Mouse (Mus musculus) olfactory bulb, adult 2 months (tissue): ENCODE measurements at regions not wholly inside any gene's neighbourhood (a gene's known extent, or its start where the extent isn't known, plus 50 kb on each side); places are given as distances from the start of the nearest gene placed in this dataset.

Source experiments
- H3K27ac ChIP-seq: fragments of 200-500 bp; 2 replicates; pipeline ENCODE4 v1.5.1; 2012; ENCODE audit warnings: low read depth, low read length; ENCODE audit not compliant: insufficient read depth
- H3K4me1 ChIP-seq: fragments of 200-500 bp; 2 replicates; pipeline ENCODE4 v1.6.1; 2012; ENCODE audit warnings: low read length; ENCODE audit not compliant: control insufficient read depth, insufficient read depth
- H3K4me3 ChIP-seq: fragments of 200-500 bp; 2 replicates; pipeline ENCODE4 v1.5.1; 2012; ENCODE audit warnings: mild to moderate bottlenecking, low read depth, low read length, moderate library complexity; ENCODE audit not compliant: insufficient read depth
- CTCF ChIP-seq: fragments of 200-500 bp; IDR thresholded peaks from 2 replicates; pipeline ENCODE4 v1.5.1; 2012; ENCODE audit warnings: low read depth, mild to moderate bottlenecking, low read length, moderate library complexity; ENCODE audit not compliant: insufficient read depth
- POLR2A ChIP-seq: fragments of 200-500 bp; IDR thresholded peaks from 2 replicates; pipeline ENCODE4 v1.6.1; 2012; ENCODE audit warnings: mild to moderate bottlenecking, low read depth, low read length, moderate library complexity; ENCODE audit not compliant: insufficient read depth
- WGBS: fragments of 180-500 bp; shearing (Covaris S2); methylation state at CpG from one replicate; pipeline ENCODE4 v1.1.7; 2018; 5-methylcytosine and 5-hydroxymethylcytosine counted together

DNA sequence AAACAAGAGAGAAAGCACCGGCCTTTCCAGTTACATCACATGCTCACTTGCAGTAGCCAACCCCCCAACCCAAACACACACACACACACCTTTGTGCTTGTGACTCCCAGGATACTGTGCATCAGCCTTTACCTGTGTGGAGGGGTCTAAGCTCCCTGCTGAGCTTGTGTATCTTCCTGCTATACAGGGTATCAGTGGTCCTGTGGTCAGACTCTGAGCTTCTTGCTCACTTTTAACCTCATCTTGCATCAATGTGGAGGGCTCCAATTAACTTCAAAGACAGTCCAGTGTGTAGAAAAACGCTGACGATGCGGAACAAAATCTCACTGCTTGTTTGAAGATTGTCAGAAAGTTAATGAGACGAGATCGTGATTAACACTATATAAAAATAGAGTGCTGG is 71.4 kb upstream of the Gypa start:
- Histone ChIP-seq H3K27ac (no peak overlapping the region), H3K4me1 (no peaks in the 10 kb centered on the region), H3K4me3 (no peak overlapping the region)
- 73% methylated on average over 6 of the region's 6 CpGs for WGBS
- no peak for TF ChIP-seq CTCF
- no peak for TF ChIP-seq POLR2A

DNA sequence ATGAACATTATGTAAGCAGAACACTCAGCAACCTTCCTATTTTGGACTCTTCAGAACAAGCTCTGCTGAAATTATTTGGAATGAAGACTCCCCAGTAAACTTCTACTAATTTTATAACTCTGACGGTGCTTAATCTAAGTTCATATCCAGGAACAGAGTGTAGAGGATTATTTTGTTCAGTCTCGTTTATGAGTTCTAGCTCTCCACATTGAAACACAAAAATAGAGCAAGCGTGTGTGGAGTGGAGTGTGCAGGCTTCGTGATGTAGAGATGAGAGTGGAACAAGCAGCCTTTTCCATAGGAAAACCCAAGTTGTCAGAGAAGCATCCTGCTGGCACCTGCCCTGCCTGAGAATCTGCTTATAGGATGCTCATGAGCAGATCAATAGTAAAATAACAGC is 77.5 kb upstream of the Gypa start:
- WGBS: 93% methylated on average over 4 of the region's 4 CpGs
- TF ChIP-seq POLR2A (no peak), CTCF (no peak)
- no peaks in the 10 kb centered on the region for H3K4me1 ChIP-seq
- no peak overlapping the region for H3K4me3 ChIP-seq
- H3K27ac ChIP-seq: no peak overlapping the region

DNA sequence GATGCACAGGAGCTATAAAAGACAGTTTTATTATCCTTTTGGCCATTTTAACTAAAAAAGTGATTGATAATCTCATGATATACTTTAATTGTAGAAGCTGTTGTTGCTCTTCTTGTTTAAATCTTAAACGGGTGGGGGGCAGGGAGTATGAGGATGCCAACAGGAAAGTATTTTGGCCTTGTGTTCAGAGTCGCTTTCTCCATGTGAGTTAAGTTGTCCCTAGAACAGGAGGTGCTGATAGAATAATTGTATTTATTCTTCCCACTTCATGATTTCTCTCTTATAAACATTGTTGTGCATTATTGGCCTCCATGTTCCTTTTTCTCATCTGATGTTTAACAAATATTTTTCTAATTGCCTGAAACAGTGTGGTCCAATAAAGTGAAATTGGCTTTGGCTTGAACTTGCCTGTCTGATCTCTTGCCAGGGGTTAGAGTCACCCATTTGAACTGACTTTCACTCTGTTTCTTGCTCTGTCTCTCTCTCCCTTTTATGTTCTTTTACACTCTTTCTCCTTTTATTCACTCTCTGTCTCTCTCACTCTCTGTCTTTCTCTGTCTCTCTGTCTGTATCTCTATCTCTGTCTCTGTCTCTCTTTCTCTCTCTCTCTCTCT is 93.9 kb upstream of the Gypa start:
- no peak overlapping the region for H3K4me3 ChIP-seq
- H3K27ac ChIP-seq: no peak overlapping the region
- WGBS: 84% methylated on average over 2 of the region's 2 CpGs
- TF ChIP-seq POLR2A (no peak), CTCF (no peak)
- no peaks in the 10 kb centered on the region for H3K4me1 ChIP-seq

DNA sequence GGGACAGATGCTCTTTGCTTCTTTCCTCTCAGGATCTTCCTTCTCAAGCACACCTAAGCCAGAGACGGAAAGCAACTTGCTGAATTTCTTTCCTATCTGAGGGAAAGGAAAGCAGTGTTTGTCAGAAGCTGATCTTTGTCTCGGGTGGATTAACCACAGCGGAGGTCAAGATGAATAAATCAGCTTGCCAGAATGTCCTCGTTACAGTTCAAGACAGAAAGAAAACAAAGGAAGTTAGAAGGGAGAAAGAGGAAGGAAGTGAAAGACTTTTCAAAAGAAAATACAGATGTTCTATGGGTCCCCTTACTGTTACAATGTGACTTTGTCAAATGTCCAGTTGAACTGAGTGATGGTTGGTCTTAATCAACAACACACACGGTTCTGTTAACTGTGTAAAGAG is 98.6 kb upstream of the Gypa start:
- TF ChIP-seq POLR2A: no peak
- no peak for TF ChIP-seq CTCF
- H3K27ac ChIP-seq: no peak overlapping the region
- WGBS: 51% methylated on average over 5 of the region's 5 CpGs
- no peak overlapping the region for H3K4me3 ChIP-seq
- no peaks in the 10 kb centered on the region for H3K4me1 ChIP-seq

DNA sequence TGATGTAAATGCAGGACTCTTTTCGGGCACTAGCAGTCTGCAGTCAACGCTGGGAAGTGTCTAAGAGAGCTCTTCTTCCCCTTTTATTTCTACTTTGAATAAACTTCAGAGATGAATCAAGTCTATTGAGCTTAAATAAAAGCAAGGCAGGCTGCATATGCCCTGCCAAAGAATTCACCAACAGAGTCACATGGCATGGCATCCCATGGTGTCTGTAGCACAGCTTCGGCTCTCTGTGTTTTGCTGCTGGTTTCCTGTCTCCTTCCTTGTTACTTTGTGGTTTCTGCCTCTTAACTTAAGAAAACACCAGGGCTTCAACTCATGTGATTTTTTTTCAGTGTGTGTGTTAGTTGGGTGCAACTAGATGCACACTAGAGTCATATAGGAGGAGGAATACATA is 100.5 kb upstream of the Gypa start:
- no peak for TF ChIP-seq CTCF
- TF ChIP-seq POLR2A: no peak
- WGBS: 71% methylated on average over 3 of the region's 3 CpGs
- H3K4me1 ChIP-seq: no peaks in the 10 kb centered on the region
- H3K27ac ChIP-seq: no peak overlapping the region
- H3K4me3 ChIP-seq: no peak overlapping the region

DNA sequence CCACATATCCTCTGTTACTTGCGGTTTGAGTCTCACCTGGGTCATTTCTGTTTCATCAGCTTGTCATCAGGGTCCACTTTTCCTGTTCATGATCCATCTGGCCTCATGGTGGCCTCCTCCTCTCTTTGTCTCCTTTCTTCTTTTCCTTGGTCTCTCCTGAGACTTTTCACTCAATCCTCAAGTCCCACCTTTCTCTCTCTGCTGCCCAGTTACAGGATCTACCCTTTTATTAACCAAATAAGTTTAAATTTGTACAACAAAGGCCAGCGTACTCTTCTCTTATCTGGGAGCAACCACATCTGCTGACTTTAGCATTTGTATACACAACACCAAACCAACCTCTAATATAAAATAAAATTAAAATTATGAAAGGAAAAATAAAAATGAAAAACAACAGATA is 124.4 kb upstream of the Gypa start:
- no peaks in the 10 kb centered on the region for H3K4me1 ChIP-seq
- H3K27ac ChIP-seq: no peak overlapping the region
- no peak for TF ChIP-seq CTCF
- no peak for TF ChIP-seq POLR2A
- no peak overlapping the region for H3K4me3 ChIP-seq
- WGBS: 93% methylated on average over 2 of the region's 2 CpGs

DNA sequence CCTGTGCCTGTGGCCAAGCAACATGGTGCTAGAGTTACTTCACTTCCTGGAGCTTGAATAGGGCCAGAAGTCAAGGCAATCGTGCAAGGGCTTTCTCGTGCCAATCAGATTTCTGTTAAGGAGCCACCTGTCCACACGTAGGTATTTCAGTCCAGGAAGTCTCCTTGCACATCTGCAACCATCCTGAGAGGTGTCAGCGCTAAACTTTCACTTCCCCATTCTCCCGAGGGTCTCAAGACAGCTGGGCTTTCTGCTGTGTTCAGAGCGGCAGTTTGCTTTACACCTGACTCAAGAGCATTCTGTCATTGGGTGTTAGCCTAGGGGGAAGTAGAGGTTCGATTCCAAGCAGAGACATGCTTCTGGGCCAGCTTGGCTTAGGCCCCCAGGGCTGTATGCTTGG is 129.5 kb upstream of the Gypa start:
- H3K4me3 ChIP-seq: no peak overlapping the region
- 87% methylated on average over 7 of the region's 7 CpGs for WGBS
- no peak overlapping the region for H3K27ac ChIP-seq
- TF ChIP-seq POLR2A (no peak), CTCF (no peak)
- H3K4me1 ChIP-seq: no peaks in the 10 kb centered on the region

DNA sequence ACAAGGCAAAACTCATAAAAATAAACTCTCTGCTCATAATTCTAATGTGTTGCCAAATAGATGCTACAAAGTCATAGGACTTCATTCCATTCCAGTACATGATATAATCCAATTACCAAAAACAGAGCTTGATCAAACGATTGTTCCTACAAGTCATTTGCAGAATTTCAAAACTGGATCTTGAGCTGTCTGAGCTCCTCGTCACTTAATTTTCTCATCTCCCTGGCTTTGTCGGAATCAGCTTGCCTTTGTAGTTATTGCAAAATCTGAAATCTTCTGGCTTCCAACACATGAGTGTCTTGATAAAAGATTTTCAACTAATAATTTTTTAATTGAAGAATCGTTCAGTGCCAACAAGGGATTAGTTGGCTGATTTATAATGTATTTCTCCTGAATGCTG is 150.3 kb upstream of the Gypa start:
- no peak for TF ChIP-seq POLR2A
- no peak for TF ChIP-seq CTCF

DNA sequence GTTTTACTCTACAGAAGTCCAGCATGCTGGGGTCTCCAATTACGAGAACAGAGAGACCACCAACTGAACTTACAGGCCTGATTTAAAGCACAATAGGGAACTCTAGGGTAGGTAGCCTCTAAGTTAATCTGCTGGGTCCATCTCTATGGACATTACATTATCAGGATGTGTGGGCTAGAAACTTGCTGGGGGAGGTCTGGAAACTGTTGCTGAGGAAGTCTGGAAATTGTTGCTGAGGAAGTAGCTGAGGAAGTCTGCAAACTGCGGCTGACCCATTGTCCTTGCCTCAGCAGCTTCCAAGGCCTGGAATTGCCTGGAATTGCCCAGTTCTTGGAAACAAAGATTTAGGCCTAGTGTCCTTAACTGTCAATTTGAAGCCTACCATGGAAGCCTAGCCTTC is 155.7 kb upstream of the Gypa start:
- TF ChIP-seq CTCF (no peak), POLR2A (no peak)
- 88% methylated on average over 2 of the region's 2 CpGs for WGBS

More for the DNA sequence above, 150.3 kb upstream of the Gypa start:
- Histone ChIP-seq H3K4me3 (no peak overlapping the region), H3K4me1 (no peaks in the 10 kb centered on the region), H3K27ac (no peak overlapping the region)
- WGBS: 78% methylated on average over 4 of the region's 4 CpGs

DNA sequence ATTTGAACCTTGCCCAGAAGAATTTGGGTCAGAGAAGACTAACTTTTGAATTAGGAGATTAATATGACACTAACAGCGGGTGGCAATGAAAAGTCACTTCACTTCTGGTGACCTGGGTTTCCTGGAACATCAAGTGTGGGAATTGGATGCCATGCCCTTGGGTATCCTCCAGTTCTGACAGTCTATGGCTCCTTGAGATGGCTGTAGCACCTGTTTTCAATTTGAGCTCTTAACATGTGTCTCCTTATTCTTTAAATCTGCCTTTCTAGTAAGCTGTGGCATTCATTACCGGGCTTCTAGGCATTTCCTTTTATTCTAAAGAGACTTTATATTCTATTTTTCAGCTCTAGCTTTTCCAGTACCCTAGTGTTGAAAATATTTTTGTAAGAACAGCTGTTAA is 164.9 kb upstream of the Gypa start:
- H3K4me3 ChIP-seq: no peak overlapping the region
- TF ChIP-seq POLR2A (no peak), CTCF (no peak)
- H3K27ac ChIP-seq: no peak overlapping the region
- 85% methylated on average over 2 of the region's 2 CpGs for WGBS
- no peaks in the 10 kb centered on the region for H3K4me1 ChIP-seq

More for the DNA sequence above, 155.7 kb upstream of the Gypa start:
- no peak overlapping the region for H3K4me3 ChIP-seq
- H3K27ac ChIP-seq: no peak overlapping the region
- no peaks in the 10 kb centered on the region for H3K4me1 ChIP-seq

DNA sequence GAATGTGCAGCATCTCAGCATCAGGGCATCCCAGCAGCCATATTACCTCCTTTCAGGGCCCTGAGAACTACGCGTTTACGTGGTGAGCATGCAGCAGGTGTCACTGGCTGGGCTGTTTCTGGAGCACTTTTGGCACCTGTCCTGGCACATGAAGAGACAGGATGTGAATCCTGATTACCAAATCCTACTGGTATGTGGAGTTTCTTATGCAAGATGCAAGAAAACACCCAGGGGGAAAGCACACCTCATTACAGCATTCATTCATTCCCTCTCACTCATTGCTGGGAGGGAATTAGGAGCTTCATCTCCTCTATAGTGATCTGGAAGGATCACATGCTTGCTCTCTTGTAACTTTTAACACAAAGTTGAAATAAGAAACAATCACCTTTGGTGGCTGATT is 167.7 kb upstream of the Gypa start:
- TF ChIP-seq CTCF: no peak
- no peak for TF ChIP-seq POLR2A
- no peak overlapping the region for H3K4me3 ChIP-seq
- H3K27ac ChIP-seq: no peak overlapping the region
- no peaks in the 10 kb centered on the region for H3K4me1 ChIP-seq
- 90% methylated on average over 3 of the region's 3 CpGs for WGBS
